Mouse (Mus musculus): ENCODE data around the gene Fam161a. TPM values are rescaled to one million over a fixed set of nuclear protein-coding genes. Genes with fewer than 3 reads are reported as not detected.
"Not testable (repeated sequence)": the region's sequence is repeated elsewhere in the genome, so short reads cannot be mapped to it uniquely, and the experiment has no call there.

Fam161a gene
- polyA plus RNA-seq, 1 experiment: 0.27 TPM

DNA sequence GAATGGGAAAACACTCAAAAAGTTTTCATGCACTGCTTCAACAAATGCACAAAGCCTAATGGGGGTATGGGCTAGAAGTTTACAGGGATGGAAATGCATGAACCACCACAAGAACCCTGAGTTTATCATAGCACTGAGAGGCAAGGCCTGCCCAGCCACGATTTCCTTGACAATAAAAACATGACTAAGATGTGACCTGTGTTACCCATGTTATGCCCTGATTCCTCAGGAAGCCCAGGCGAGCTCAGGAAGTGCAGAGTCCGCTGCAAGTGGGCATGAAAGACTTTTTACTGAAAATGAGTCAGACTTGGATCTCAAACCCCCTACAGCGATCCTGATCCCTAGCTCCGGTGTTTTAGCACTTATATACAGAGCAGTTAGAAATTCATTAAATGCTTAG, 39.9 kb downstream of the Fam161a start:
- DNase-seq (ENCODE audit: low read depth, low spot score): no peak
- 20% methylated on average over 5 of the region's 5 CpGs for WGBS

DNA sequence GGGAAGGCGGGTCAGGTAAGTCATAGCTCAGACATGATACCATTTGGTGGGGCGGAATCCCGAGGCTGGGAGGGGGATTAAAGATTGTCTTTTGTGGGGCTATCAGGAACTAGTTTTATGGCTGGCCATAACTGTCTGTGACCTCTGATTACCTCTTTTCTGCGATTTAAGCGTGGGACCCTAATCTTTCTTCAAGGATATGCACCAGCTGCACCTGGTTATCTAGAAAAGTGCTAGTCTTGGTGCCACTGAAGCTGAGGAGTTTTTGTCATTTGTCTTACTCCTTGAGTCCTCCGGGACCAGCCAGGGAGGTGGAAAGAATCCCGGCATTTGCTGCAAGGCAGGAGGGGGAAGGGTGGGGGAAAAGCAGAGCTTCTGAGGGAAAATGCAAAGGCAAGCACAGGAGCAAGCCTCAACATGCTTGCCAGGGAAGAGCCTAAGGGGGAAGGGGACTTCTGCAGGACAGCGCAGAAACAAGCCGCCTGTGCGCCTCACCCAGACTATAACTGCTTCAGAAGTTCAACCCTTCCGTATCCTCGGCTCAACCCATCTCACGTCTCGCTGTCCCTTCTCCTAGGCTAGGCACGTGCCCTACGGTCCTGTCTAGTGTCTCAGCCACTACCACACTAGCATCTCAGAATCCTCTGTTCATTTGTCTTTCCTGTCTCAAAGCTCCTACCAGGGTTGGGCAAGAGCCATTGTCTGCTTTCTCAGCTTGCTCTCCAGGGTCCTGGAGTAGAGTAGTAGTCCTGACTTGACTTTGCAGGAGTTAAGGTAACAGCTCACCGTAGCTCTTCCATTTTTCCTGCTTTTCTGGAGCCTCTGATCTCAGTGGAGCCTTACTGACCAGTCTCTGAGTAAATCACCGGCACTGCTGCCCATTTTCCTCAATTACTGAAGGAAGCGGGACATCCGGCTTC, 40.6 kb downstream of the Fam161a start:
- WGBS: 25% methylated on average over 20 of the region's 20 CpGs
- no peak for DNase-seq (ENCODE audit: low read depth, low spot score)

DNA sequence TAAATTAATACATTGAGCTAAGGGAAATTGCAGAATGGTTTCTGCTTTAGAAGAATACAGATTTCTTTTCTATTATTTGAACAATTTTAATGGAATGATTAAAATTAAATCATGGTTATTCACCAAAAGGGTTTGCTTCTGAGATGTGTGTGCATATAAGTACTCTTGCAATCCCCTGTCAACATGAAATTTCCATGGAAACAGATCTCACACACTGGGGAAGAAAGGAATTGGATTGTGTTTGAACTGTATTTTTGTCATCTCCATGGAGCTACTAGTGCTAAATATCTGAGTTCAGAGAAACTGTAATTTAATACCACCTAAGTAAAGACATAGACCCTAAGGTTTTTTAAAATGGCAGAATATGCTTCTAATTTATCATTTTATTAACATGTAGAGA, 42.3 kb downstream of the Fam161a start:
- DNase-seq (ENCODE audit: low read depth, low spot score): no peak

DNA sequence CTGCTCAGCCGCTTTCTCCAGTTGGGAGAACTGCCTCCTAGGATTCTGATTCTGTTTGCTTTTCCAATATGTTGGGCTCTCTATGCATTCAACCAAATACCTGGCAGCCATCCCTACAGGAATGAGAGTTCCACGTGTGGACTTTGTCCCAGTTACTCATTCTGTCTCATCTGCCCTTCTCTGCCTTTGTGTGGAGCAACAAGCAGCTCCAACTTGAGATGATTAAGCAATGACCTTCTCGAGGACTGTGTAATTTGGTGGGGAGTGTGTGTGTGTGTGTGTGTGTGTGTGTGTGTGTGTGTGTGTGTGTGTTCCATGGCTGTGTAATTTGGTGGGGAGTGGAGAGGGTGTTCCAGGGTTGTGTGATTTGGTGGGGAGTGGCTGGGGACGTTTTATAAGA, 45.0 kb downstream of the Fam161a start:
- DNase-seq (ENCODE audit: low read depth, low spot score): peak; percentile 88
- WGBS: 20% methylated on average over 4 of the region's 4 CpGs

DNA sequence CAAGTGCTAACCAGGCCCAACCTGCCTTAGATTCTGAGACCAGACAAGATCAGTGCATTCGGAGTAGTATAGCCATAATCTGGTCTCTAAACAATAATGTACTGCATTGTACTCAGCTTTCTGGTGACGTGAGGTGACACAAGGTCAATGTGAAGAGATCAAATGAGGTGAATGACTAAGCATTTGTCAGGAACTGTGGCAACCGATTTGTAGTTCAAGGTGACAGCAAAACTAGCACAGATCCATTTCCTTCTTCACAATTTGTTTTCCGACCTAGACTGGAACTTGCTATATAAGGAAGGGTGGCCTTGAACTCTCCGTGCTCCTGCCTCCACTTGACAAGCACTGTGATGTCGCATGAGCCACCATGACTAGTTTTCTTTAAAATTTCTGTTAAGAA, 55.8 kb downstream of the Fam161a start:
- 56% methylated on average over 6 of the region's 6 CpGs for WGBS
- no peak for DNase-seq (ENCODE audit: low read depth, low spot score)

DNA sequence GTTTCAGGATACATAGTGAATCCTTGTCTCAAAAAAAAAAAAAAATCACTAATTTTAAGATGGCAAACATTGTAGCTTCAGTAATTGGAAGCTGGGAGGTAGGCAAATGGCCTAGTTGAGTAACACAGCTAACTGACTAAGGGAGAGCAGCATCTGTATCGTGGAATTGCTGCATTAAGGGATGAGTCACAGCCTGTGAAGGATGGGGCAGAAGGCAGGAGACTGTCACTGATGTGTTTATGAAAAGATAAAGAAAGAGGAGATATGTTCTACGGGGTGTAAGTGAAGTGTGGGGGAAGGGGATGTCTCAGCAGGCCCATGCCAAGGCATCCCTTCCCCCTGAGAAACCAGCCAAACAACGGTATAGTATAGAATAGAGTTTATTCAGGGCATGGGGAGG, 56.5 kb downstream of the Fam161a start:
- no peak for DNase-seq (ENCODE audit: low read depth, low spot score)
- WGBS: 47% methylated on average over 3 of the region's 3 CpGs

DNA sequence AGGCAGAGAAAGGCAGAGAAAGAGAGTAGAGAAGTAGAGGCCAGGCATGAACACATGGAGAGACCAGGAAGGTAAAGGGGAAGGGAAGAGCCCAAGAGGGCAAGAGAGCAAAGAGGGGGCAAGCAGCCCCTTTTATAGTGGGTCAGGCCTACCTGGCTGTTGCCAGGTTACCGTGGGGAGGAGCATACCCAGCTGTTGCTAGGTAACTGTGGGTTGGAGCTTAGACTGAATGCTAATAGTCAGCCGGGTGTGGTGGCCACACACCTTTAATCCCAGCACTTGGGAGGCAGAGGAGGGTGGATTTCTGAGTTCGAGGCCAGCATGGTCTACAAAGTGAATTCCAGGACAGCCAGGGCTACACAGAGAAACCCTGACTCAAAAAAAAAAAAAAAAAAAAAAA, 56.9 kb downstream of the Fam161a start:
- WGBS: 48% methylated on average over 3 of the region's 3 CpGs

DNA sequence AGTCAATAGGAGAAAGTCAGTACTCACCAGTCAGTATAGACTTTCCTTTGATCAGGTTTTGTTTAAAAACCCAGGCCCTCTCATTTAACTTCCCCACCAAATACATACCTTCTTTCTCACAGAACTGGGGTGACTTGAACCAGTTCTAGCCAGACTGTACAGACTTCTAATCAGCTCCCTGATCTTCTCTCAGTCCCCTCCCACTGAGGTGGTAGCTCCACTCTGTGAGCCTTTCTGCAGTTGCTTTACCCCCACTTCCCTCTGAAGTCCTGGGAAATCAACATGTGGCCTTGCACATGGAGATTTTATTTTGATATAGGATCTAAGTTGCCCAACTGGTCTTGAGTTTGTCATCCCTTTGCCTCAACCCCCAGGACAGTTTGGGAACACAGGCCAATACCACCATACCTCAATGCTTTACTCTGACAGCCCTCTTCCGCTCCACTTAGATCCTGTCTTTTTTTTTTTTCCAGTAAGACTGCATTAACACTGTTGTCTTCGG, 57.9 kb downstream of the Fam161a start:
- no peak for DNase-seq (ENCODE audit: low read depth, low spot score)
- WGBS: 88% methylated on average over 2 of the region's 2 CpGs

More for the DNA sequence above, 56.9 kb downstream of the Fam161a start:
- not testable (repeated sequence) for DNase-seq (ENCODE audit: low read depth, low spot score)

DNA sequence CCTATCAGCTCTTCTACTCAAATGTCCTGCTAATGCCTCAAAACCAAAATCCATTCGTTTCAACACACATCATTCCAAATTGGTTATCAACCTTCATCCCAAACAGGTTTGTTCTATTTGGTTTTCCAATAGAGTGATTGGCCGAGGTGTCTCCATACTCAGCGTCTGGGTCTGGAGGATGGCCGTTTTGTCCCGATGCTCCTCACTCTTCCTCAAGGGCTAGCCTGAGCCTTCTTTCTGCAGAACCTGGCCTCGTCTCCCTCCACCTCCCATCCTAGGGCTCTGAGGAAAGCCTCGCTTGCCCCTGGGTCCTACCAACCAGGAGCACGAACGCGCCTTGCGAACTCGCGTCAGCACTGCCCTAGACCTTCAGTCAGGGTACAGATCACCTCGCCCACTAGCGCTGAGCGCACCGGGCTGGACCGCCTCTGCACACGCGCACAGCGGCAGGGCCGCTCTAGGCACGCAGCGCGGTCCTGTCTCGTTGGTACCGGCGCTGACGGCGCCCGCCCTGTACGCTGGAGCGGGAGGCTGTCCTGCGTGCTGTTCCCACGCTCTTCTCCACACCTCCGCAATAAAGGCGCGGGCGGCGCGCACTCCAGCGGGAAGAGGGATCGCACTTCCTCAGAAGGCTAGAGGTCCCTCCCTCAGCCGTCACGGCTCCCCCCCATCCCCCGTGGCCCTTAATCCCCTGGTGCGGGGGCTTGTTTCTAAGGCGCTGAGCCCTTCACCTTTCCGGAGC, 60.2 kb downstream of the Fam161a start:
- WGBS: under 1% methylated on average over 49 of the region's 49 CpGs

DNA sequence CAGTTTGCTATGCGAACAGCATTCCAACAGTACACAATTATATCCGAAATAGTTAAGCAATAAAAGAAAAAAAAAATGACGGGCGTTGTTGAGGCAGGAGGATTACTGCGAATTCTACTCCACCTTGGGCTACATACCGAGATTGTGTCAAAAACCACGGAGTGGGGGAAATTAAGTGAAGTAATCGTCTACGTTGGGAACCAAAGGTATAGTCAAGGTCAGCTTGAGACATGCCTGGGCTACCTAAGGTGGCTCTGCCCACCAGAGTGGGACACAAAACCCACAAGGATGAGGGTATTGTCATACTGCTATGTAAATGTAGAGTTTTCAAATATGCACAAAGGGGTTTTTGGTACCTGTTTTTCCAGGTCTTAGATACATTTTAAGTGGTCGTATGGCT, 60.9 kb downstream of the Fam161a start:
- no peak for DNase-seq (ENCODE audit: low read depth, low spot score)
- 7% methylated on average over 10 of the region's 10 CpGs for WGBS

More for the DNA sequence above, 60.2 kb downstream of the Fam161a start:
- DNase-seq (ENCODE audit: low read depth, low spot score): peak; percentile 66

DNA sequence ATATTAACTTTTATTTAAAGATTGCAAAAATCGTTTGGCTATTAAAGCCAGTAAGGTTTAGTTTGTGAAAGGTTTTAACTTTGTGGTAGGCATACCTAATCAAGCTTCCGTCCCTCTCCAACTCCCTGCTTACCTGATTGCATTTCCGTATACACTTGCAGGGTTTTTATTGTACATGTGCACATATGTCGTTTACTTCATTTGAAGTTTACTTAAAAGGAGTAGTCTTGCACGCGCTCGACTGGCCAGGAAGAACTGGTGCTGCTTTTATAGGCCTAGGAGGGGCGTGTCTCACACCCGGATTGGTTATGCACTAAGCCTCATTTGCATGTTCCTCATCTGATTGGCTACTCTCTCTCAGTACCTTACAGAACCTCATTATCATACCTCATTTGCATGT, 61.7 kb downstream of the Fam161a start:
- WGBS: 54% methylated on average over 9 of the region's 9 CpGs
- peak; percentile 39 for DNase-seq (ENCODE audit: low read depth, low spot score)

DNA sequence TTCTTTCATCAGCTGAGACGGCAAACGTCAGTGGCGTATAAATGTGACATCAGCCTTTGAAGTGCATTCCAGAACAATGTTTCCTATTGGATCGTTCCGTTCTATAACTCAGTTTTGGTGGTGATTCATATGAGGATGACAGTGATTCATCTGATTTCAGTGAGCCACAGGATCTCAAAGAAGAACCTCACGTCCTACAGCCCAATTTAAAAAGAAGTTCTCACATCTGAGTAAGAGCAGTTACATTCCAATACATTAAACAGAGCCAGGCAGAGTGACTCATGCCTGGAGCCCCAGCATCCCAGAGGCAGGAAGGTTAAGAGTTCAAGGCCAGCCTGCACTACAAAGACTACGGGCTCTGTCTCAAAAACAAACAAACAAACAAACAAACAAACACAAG, 67.5 kb downstream of the Fam161a start:
- no peak for DNase-seq (ENCODE audit: low read depth, low spot score)
- 56% methylated on average over 7 of the region's 7 CpGs for WGBS

DNA sequence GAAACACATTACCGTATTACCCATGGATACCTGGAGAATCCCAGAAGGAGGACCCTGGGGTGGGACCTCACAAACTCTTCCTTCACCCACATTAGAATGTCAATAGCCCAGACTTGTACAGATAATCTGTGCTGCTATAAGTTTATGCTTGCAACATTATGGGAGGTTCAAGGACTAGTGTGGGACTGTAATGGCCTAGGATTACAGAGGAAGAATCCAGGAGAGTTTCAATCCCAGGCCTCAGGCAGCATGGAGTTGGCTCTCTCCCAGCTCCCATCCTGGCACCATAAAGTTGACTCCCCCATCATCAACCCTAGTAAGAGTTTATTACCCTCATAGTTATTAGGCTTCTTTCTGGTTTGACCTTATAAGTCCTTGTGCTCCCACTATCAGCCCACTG, 71.2 kb downstream of the Fam161a start:
- no peak for DNase-seq (ENCODE audit: low read depth, low spot score)
- WGBS: 96% methylated on average over 1 of the region's 1 CpGs

Other genes with a start within 250 kb of the Fam161a start
- 8.8 and 10.4 TPM in 2 replicates for gene B3gnt2, start 146.6 kb upstream of the Fam161a start, polyA plus RNA-seq (2012; rRNA removed)
- 1.4 and 2.2 TPM in 2 replicates for gene Zrsr1, start 35.5 kb upstream of the Fam161a start, polyA plus RNA-seq (2012; rRNA removed)
- gene Gm28048, start 25.4 kb upstream of the Fam161a start, polyA plus RNA-seq (2012; rRNA removed): 1.3 and 2.3 TPM in 2 replicates
- gene Commd1, start 25.1 kb upstream of the Fam161a start, polyA plus RNA-seq (2012; rRNA removed): 18.6 and 18.9 TPM in 2 replicates
- 111 and 154 TPM in 2 replicates for gene Cct4, start 17.0 kb upstream of the Fam161a start, polyA plus RNA-seq (2012; rRNA removed)
- 4.5 and 5.0 TPM in 2 replicates for gene Xpo1, start 248.5 kb downstream of the Fam161a start, polyA plus RNA-seq (2012; rRNA removed)

Measured in large intestine, adult 2 months (tissue).